Mouse (Mus musculus) gastrocnemius, adult 2 months (tissue): ENCODE results near the gene Supt5. TPM values are rescaled to one million over a fixed set of nuclear protein-coding genes. Genes with fewer than 3 reads are reported as not detected.

ENCODE experiments used
- DNase-seq: peaks from one replicate; pipeline ENCODE4 v3.0.0; 2022
- H3K27ac ChIP-seq: fragments of 200-600 bp; 2 replicates; pipeline ENCODE4 v1.8.1; 2022; ENCODE audit warnings: mild to moderate bottlenecking
- H3K4me3 ChIP-seq: fragments of 200-600 bp; 2 replicates; pipeline ENCODE4 v1.8.1; 2022; ENCODE audit warnings: mild to moderate bottlenecking, moderate library complexity
- CTCF ChIP-seq: fragments of 200-600 bp; IDR thresholded peaks from 2 replicates; pipeline ENCODE4 v1.8.1; 2022; ENCODE audit warnings: antibody characterized with exemption, mild to moderate bottlenecking, moderate library complexity
- intact Hi-C: fragments of 180-260 bp; cut with DNase I; formaldehyde crosslinking; loops from one replicate; pipeline ENCODE4 v1.15.1; 2025
- total RNA-seq, 2 experiments: library from RNA; stranded (reverse); gene quantifications; 2 replicates each; pipeline ENCODE4 v1.2.3; 2021

Supt5 gene
- total RNA-seq, 2 experiments from 2014 or later, result 57.9 to 68.6 TPM

DNA sequence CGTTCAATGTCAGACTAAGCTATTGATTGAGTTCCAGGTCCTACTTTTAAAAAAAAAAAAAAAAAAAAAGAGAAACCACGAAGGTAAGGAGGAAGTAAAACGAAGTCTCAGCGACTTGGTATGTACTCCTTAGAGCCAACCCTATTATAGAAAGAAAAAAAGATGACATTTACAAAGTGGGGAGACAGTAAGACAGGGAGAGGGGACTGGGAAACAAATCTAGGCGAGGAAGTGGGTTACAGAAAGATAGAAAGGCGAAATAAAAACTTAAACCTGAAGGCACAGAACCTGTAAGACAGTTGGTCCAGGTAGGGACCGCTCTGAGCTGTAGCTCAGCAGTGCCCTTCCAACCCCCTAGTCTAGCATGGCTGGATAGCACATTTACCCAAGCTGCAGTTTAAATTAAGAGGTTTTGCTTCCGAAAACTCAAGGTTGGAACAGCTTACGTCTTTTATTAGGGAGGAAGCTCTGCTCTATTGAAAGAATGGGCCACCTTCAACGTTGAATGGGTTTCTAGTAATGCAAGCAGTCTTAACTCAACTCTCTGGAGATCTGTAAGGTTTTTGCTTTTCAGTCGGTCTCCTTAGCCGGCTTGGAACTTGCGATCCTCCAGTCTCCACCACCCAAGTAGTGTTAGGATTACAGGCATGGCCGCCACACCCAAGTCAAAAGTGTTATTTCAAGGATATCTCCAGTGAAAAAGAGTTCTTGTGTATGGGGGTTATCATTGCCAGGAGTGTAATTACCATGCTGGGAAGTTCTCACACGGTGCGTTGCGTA is 41.9 kb upstream of the Supt5 start, which contains the start of gene Zfp36:
Gene Zfp36, minus strand, starts transcription at position 17 of the 780 bp plus-strand sequence.
- DNase-seq, result no peak
- intact Hi-C loops, result no loop called here
- peak within 1 kb of the TSS; percentile 91 for H3K4me3 ChIP-seq
- peak within 1 kb of the TSS; percentile 94 for H3K27ac ChIP-seq
- TF ChIP-seq CTCF, result no peak

DNA sequence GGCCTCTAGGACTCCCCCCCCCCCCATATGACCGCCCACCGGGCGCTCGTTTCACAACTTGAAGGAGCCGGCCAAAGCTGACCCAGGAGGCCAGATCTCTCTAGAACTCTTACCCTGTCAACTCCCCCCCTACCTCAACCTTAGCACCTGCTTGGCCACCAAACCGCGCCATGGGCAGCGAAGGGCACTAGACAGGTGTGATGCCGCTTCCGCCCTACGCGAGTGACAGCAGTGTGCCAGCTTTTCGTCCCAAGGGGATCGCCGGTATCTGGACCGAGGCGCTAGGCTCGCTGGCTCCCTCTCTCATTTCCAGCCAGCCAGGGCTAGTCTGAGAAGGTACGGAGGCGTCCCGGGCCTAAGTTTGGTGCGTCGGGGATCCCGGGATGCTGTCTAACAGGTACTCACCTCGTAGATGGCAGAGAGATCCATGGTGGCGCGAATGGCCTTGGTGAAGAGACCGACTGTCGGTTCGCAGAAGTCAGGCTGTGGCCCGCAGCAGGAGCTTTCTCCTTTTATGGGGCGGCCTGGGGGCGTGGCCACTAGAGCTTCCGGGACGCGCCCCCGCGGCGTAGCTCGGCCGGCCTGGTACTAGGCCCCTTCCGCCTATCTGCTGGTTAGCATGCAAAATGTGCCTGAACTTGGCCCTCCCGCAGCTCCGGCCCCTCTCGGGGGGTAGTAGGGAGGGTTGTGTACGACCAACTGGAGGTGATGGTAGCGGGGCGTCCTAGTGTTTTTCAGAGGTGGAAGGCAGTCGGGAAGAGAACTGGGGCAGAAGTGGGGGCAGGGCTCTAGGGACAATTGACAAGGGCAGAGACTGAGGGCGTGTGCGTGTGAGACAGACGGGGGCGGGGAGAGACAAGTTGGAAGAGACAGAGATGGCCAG is 40.5 kb upstream of the Supt5 start:
- Histone ChIP-seq H3K27ac (peak overlapping the region; percentile 94), H3K4me3 (peak overlapping the region; percentile 91)
- TF ChIP-seq CTCF, result no peak
- peak; percentile 98 for DNase-seq
- intact Hi-C loops, result no loop called here

DNA sequence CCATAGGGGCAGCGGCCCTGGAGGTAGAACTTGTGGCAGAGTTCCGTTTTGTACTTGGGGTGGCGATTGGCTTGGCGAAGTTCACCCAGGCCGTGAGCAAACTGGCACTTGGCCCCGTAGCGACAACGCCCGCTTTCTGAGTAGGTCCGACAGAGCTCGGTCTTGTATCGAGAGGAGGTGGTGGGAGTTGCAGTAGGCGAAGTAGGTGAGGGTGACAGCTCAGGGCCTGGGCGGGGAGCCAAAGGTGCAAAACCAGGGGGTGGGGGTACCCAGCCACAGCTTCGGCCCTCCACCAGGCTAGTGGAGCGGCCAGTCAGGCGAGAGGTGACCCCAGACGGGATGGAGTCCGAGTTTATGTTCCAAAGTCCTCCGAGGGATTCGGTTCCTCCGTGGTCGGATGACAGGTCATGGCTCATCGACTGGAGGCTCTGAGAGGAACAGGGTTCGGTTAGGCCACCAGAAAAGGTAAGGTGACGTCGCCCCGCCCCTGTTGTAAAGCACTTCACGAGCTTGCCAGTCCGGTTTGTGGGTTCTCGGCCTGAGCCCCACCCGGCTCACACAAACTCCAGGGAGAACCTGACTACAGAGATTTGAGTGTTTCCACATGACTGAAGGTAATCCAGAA is 39.6 kb upstream of the Supt5 start:
- no peak for TF ChIP-seq CTCF
- peak overlapping the region; percentile 94 for H3K27ac ChIP-seq
- intact Hi-C loops, result no loop called here
- H3K4me3 ChIP-seq, result peak overlapping the region; percentile 91
- DNase-seq, result peak; percentile 78

DNA sequence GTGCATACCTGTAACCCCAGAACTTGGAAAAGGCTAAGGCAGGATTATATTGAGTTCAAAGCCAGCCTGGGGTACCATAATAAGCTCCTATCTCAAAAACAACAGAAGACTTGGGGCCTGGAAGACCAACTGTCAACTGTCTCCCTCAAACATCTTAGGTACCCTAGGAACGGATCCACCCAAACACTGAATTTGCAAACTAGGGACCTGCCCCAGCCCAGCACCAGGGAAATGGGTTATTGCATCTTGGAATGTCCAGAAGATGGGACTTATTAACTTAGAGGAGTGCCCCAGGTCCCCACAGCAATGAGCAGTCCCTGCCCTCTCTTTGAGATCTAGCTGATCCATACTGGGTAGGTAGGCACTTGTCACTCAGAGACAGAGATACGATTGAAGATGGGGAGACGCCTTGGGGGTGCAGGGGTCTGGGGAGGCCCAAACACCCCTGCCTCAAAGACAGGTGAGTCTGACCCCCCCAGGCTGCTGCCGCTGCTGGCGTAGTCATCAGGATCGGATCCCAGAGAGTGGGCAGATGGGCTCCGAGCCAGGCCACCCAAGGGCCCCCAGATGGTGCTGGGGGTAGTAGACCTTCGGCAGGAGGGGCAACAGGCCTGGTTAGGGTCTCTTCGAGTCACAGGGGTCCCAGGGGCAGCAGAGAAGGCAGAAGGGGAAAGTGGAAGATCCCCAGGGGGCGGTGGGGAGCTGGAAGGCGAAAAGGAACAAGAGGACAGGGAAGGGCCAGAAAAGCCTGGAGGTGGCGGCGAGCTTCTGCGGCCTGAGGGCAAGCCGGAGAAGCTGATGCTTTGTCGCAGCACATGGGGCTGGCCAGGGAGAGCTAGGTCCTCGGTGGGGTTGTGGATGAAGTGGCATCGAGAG is 38.9 kb upstream of the Supt5 start:
- TF ChIP-seq CTCF, result no peak
- intact Hi-C loops, result no loop called here
- DNase-seq, result no peak
- H3K4me3 ChIP-seq, result peak overlapping the region; percentile 91
- peak overlapping the region; percentile 94 for H3K27ac ChIP-seq

DNA sequence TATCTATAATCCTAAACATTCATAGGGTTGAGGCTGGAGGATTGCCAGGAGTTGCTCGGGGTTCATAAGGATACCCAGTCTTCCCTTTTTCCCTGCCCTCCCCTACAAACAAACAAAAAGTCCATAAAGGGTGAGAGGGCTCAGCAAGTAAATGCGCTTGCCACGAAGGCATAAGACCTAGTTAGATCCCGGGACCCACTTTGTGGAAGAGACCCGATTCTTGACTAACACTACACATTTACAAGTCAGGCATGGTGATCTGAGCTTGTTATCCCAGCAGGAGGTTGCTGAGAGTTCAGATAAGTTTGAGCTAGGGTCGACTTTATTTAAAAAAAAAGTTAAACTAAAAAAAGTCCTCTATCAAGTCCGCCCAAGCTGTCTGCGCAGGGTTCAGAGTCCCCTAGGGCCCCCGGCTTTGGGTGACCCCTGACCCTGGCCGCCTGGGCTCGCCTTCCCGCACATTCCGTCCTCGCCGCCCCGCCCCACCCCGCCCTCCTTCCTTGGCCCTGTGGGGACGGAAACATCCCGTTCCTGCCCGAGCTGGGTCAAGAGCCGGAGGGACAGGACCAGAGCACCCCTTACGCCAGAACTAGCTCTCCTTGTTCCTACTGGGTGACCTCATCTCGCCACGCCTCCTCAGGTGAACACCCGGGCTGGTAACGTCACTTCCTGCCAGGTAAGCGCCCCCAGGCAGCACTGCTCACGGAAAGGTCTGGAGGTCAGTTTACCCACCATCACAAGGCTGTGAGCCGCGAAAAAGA is 37.6 kb upstream of the Supt5 start:
- H3K4me3 ChIP-seq, result peak overlapping the region; percentile 91
- peak; percentile 93 for DNase-seq
- TF ChIP-seq CTCF, result no peak
- H3K27ac ChIP-seq, result peak overlapping the region; percentile 94
- intact Hi-C loops, result no loop called here

DNA sequence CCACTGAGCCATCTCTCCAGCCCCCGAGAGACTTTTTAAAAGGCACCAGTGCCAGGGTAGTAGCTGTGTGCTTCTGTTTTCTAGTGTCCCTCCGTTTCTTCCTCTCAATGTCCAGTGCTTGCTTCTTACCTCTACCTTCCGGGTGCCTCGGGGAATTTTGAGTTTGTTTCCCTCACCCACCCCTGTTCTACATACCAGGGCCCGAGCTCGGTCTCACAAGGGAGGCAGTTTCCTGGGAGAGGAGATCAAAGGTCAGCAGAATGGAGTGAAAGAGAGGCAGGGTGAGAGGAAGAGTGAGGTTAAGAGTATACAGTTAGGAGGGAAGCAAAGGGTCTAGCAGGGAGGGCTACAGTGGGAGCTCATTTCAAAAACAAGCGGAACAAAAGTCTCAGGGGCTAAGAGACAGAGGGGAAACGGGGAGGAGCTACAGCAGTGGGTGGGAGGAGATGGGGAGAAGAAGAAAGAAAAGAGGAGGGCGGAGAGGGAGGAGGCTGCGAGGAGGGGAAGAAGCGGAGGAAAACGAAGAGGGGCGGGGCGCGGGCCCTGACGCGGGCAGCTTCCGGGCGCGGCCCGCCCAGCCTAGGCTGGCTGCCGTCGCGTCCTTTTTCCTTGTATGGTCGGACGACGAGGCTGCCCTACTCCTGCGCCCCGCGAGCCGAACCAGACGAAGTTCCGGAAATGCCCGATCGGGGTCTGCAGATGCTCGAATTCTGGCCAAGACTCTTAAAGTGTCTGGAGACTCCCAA is 36.8 kb upstream of the Supt5 start:
- TF ChIP-seq CTCF, result no peak
- intact Hi-C loops, result no loop called here
- H3K4me3 ChIP-seq, result peak overlapping the region; percentile 91
- H3K27ac ChIP-seq, result peak overlapping the region; percentile 94
- peak; percentile 96 for DNase-seq

DNA sequence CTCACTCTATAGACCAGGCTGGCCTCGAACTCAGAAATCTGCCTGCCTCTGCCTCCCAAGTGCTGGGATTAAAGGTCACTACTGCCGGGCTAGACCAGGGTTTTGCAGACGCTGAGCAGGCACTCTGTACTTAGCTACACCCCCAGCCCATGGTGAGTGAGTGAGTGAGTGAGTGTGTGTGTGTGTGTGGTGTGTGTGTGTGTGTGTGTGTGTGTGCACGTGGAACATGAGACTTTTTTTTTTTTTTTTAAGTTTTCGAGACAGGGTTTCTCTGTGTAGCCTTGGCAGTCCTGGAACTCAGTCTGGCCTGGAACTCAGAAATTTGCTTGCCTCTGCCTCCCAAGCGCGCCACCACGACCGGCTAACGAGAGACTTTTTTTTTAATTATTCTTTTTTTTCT is 36.1 kb upstream of the Supt5 start:
- no peak for DNase-seq
- no peak for TF ChIP-seq CTCF
- peak overlapping the region; percentile 91; the same call in 1 of the 2 replicates for H3K4me3 ChIP-seq
- peak overlapping the region; percentile 94 for H3K27ac ChIP-seq
- intact Hi-C loops, result no loop called here

DNA sequence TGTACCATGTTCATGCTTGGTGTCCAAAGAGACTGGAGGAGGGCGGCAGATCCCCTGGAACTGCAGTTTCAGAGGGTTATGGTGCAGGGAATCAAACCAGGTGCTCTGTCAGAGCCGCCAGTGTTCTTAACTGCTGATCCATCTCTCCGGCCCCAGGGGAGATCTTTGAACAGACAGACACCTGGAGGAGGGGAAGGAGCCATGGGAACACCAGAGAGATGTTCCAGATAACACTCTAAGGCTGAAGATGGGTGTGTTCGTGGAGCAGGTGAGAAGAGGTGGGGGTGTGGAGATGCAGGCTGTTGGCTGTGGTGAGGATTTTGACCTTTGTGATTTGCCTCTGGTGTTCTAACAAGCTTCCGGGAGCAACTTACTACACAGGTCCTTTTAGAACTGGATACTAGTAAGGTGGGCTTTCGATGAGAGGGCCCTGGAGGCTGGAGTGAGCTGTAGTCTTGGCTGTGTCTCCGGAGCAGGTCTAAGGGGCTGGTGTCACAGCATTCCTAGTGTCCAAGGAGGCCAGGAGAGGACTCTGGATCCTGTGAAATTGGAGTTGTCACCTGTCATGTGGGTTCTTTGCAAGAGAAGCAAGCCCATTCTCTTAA is 35.4 kb upstream of the Supt5 start:
- Histone ChIP-seq H3K4me3 (no peak overlapping the region), H3K27ac (peak overlapping the region; percentile 94)
- intact Hi-C loops, result loop anchor here (1.0 kb wide), 1 partner anchor 12 kb away; no protein-coding TSS in a partner anchor
- no peak for TF ChIP-seq CTCF
- DNase-seq, result no peak

DNA sequence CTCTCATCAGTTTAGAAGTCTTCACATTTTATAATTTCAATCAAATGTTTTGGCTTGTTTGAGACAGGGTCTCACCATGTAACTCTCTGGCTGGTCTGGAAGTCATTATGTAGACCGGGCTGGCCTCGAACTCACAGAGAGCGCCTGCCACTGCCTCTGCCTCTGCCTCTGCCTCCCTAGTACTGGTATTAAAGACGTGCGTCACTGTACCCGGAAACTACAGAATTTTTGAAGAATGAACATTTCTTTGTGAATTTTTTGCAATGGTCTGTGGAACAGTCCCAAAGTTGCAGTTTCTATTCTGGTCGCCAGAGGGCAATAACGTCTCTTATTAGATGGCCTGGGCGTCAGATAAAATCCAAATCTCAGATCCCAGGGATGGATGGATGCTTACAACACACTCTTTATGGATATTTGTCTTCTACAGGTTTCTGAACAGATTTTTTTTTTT is 34.6 kb upstream of the Supt5 start:
- intact Hi-C loops, result loop anchor here (1.0 kb wide), 1 partner anchor 13 kb away; no protein-coding TSS in a partner anchor

More for the DNA sequence above, 34.6 kb upstream of the Supt5 start:
- H3K4me3 ChIP-seq, result peak overlapping the region; percentile 76
- peak overlapping the region; percentile 94 for H3K27ac ChIP-seq
- peak; percentile 83 for TF ChIP-seq CTCF
- DNase-seq, result peak; percentile 72
